Mouse (Mus musculus): ENCODE measurements around the gene Prr29.
A peak's percentile ranks its signal among the peaks of the same experiment; 100 is the strongest.

The Prr29 gene

GRCm38 (mm10) chr11:106410011-106410410 is 44.7 kb downstream of the Prr29 start:
- no peak for DNase-seq (ENCODE audit: low read depth, low spot score)

GRCm38 (mm10) chr11:106410507-106410906 is 45.2 kb downstream of the Prr29 start:
- no peak for DNase-seq (ENCODE audit: low read depth, low spot score)

- DNase-seq (ENCODE audit: low read depth, low spot score), result no peak
Measured at GRCm38 (mm10) chr11:106411157-106411556, 45.9 kb downstream of the Prr29 start.

DNA sequence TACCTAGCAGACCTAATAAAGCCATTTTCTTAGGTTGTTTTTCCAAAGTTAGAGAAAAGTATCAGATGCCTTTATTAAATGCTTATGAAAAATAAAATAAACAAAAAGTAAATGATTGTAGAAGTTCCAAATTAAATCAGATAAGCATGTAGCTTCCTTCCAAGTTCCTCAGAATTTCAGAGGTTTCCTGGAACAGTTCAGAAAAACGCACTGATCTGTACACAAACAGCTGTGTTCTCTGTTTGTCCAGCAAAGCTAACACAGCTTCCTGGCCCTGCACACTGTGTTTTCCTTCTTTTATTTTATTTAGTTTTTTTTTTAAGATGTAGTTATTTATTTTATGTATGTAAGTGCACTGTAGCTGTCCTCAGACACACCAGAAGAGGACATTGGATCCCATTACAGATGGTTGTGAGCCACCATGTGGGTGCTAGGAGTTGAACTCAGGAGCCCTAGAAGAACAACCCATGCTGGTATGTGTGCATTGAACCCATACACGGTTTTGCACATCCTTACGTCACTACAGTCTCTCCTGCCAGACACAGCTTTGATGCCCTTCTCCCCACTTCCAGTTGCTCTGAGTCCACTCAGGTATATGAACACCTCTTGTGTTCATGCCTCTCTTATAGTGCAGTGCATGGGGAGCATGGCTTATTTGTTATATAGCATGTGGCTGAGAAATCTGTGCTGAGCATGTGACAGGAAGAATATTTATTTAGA is 47.5 kb downstream of the Prr29 start:
- no peak for DNase-seq (ENCODE audit: low read depth, low spot score)

GRCm38 (mm10) chr11:106416331-106416730 is 51.1 kb downstream of the Prr29 start:
- DNase-seq (ENCODE audit: low read depth, low spot score), result no peak

DNA sequence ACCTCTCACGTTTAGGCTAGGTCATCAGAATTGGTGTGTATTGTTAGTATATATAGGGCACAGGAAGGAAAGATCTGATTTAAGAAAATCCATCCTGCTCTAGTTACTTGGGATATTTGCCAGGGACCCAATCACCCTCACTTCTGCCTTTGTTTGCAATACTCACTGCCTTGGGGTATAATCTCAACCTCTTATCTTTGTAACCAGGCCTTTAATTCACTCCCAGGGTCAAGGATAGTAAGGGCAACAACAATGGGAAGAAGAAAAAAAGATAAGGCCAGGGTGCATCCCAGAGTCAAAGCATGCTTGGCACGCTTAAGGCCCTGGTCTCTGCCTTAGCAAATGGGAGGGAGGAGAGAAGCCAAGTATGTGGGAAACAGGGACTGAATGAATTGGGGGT is 52.6 kb downstream of the Prr29 start:
- DNase-seq (ENCODE audit: low read depth, low spot score), result no peak

GRCm38 (mm10) chr11:106418622-106419196 is 53.4 kb downstream of the Prr29 start:
- DNase-seq (ENCODE audit: low read depth, low spot score), result peak; percentile 81

DNA sequence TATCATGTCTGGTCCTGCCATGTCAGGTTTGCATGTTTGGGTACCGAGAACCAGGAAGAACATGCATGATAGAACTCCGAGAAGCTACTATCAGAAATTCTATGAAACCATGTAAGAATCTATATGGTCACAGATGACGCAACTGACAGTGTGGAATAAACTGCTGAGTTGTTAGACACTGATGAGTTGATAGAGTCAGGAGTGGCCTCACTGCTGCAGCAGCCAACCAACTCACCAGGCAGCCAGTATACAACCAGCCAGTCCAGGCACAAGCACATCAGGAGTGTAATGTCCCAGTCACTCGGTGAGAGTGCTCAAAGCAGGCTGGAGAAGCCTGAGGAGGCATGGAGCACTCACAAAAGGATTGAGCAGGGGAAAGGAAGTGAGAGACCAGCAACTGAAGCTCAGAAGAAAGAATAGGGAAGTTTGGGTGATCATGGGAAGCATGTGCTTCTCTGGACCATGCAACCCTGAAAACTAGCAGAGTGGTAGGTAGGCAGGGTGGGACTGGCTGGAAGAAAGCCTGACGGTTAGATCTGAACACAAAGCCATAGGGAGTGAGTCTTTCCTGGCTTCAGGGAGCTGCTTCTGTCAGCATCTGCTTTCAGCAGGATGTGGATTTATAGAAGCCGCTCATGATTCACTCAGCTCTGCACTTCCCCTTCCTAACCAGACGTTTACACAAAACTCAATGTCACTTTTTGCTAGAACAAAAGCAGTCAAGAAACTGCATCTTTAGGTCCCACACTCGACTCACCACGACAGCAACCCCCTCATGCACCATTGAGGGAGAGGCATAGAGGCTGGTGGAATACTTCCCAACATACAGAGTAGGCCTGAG is 54.2 kb downstream of the Prr29 start:
- DNase-seq (ENCODE audit: low read depth, low spot score), result no peak

GRCm38 (mm10) chr11:106425201-106425600 is 59.9 kb downstream of the Prr29 start:
- no peak for DNase-seq (ENCODE audit: low read depth, low spot score)

- no peak for DNase-seq (ENCODE audit: low read depth, low spot score)
Measured at GRCm38 (mm10) chr11:106426447-106426846, 61.2 kb downstream of the Prr29 start.
